Mouse (Mus musculus): ENCODE measurements around the gene Tdrd7. TPM values are rescaled to one million over a fixed set of nuclear protein-coding genes. Genes with fewer than 3 reads are reported as not detected.

Tdrd7 gene
- polyA plus RNA-seq, 1 experiment = 22.2 TPM

DNA sequence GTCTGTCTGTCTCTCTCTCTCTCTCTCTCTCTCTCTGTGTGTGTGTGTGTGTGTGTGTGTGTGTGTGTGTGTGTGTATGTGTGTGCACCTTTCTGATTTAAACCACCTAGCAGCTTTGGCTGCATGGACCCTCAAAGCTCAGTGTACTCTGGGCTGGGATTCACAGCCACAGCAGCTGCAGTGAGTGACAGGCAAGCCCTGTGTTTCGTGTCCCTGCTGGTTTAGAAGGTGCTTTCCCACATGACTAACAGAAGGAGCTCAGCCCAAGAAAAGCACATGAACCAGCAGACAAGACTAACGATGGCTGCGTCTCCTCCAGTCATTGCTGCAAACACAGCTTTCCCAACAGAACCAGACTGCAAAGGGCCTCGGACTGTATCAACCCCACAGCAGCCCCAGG lies 82.8 kb downstream of the Tdrd7 start:
- no peaks in the 10 kb centered on the region for H3K4me1 ChIP-seq (ENCODE audit: control insufficient read depth, insufficient read depth, insufficient read length, low read length)
- no peak overlapping the region for H3K4me3 ChIP-seq (ENCODE audit: insufficient read depth, low read depth, low read length)
- no peak overlapping the region for H3K27ac ChIP-seq (replicated peaks; ENCODE audit: low read depth, low read length)

DNA sequence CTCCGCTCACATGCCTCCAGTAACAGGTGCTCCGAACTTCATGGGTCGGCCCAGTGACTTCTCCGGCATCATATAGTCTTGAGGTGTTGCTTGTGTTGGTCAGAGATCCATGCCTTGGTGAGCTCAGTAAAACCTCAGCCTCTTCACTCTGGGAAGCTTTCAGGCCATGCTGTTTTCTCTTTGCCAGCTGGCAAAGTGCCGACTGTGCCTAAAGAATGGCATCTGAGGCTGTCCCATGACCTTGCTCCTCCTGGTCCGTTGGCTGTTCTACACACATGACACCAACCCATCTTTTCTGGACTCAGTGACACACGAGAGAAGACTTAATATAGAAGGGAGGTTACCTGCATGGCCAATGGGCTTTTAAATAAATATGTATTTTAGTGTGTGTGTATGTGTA lies 83.3 kb downstream of the Tdrd7 start:
- no peaks in the 10 kb centered on the region for H3K4me1 ChIP-seq (ENCODE audit: control insufficient read depth, insufficient read depth, insufficient read length, low read length)

DNA sequence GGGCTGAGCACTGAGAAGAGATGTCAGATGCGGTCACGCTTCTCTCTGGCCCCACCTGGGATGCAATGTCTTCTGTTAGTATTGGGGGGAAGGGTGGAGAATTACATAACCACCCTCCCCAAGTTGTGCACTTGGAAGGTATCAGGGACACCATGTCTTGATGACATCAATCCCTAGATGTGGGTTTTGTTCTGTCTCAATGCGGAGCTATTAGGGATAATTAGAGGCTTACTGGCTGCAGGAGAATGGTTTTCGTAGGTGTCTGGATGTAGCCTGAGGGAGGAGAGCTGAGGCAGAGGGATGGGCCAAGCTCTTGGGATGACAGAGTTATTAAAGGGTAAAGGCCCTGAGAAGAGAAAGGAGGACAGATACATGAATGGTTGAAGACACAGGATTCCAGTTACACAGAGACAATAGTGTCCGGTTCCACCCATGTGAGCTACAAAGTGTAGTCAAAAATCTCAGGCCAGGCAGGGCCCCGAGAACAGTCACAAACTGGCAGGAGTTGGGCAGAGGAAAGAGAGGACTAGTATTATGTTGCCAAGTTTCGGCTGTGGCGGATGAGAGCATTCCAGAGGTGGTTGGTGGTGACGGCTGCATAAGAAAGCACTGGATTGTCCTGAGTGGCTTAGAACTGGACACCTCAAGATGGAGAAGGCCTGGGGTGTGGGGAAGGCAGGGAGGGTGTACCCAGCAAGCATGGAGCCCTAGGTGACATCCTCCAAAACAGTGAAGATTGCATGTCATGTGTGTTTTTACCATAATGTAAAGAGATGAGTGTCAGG lies 88.4 kb downstream of the Tdrd7 start:
- H3K27ac ChIP-seq (replicated peaks; ENCODE audit: low read depth, low read length) = no peak overlapping the region
- no peaks in the 10 kb centered on the region for H3K4me1 ChIP-seq (ENCODE audit: control insufficient read depth, insufficient read depth, insufficient read length, low read length)
- no peak overlapping the region for H3K4me3 ChIP-seq (ENCODE audit: insufficient read depth, low read depth, low read length)

More for the DNA sequence above, 83.3 kb downstream of the Tdrd7 start:
- Histone ChIP-seq H3K27ac (replicated peaks; ENCODE audit: low read depth, low read length) (no peak overlapping the region), H3K4me3 (ENCODE audit: insufficient read depth, low read depth, low read length) (no peak overlapping the region)

DNA sequence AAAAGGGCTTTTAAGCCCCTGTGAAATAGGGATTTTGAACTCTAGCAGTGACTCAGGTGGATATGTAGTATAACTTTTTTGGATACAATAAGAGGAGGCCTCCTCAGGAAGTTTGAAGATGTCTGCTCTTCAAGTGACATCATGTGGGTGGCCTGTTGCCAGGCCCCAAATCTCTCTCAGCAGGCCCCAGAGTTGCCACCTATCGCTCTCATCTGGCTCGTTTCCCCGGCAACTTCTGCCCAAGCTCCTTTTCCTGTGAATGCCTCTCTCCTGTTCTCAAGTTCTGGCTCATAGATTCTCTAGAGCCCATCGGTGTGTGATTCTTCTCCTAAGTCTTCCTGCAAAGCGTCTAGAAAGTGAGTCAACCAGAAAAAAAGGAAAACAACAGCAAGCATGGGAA lies 91.0 kb downstream of the Tdrd7 start:
- H3K27ac ChIP-seq (replicated peaks; ENCODE audit: low read depth, low read length) = no peak overlapping the region
- H3K4me1 ChIP-seq (ENCODE audit: control insufficient read depth, insufficient read depth, insufficient read length, low read length) = no peaks in the 10 kb centered on the region
- no peak overlapping the region for H3K4me3 ChIP-seq (ENCODE audit: insufficient read depth, low read depth, low read length)

DNA sequence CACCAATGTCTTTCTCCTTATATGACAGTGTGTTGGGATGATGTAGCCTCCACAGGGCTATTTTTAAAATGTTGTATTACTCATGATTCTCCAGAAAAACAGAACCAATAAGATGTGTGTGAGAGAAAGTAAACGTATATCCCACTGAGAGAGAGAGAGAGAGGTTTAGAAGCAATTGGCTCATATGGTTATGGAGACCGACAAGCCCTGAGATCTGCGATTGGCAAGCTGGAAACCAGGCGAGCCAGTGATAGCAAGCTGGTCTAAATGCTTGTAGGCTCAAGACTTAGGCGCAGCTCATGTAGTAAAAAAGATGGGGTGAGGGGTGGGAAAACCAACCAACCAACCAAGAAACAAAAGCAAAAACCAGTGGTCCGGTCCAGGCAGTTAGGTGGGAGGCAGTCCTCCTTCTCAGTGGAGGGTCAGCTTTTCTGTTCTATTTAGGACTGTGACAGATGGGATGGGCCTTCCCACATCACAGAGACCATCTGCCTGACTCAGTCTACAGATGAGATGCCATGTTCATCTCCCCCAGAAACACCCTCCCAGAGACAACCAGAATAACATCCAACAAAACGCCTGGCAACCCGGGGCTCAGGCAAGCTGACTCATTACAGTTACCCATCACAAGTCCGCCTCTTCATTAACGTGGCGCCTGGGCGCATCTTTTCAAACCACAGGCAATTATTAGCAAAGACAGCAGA lies 96.3 kb downstream of the Tdrd7 start:
- Histone ChIP-seq H3K4me1 (ENCODE audit: control insufficient read depth, insufficient read depth, insufficient read length, low read length) (no peaks in the 10 kb centered on the region; the same call in 1 of the 2 replicates), H3K4me3 (ENCODE audit: insufficient read depth, low read depth, low read length) (no peak overlapping the region), H3K27ac (replicated peaks; ENCODE audit: low read depth, low read length) (no peak overlapping the region)

DNA sequence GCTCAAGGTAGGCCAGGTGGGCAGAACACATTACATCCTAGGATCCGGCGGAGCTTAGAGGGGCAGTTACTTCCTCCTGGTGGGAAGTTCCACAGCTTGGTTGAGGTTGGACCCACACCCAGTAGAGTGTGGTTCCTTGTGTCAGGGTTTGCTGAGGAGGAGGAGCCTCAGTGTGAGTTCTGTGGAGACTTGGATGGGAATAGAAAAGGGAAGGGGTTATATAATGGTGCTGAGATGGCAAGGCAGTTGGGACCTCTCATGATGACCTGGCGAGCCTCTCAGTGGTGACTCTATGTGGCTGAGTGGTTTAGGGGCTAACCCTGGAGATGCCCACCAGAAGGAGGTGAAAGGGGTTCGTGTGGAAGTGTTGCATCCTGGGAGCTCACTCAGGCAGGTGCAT lies 98.7 kb downstream of the Tdrd7 start:
- no peak overlapping the region for H3K27ac ChIP-seq (replicated peaks; ENCODE audit: low read depth, low read length)
- no peak overlapping the region for H3K4me3 ChIP-seq (ENCODE audit: insufficient read depth, low read depth, low read length)
- H3K4me1 ChIP-seq (ENCODE audit: control insufficient read depth, insufficient read depth, insufficient read length, low read length) = no peaks in the 10 kb centered on the region; the same call in 1 of the 2 replicates

DNA sequence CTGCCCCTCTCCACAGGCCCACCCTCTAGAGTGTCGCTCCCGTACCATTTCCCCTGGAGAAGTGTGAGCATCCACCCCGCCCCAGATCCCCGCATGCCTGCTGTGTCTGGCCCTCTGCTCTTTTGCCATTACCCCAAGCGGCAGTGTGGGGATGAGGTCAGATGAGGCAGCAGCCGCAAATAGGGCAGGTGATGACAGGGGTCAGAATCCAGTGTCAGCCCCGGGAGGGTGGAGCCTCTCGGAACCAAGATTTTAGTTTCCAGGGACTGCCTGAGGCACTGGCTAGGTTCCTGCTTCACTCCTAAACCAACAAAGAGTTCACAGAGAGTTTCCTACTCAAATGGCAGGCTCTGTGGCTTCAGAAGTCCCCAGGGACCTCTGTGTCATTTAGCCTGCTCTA lies 99.1 kb downstream of the Tdrd7 start:
- Histone ChIP-seq H3K4me1 (ENCODE audit: control insufficient read depth, insufficient read depth, insufficient read length, low read length) (no peaks in the 10 kb centered on the region; the same call in 1 of the 2 replicates), H3K27ac (replicated peaks; ENCODE audit: low read depth, low read length) (no peak overlapping the region), H3K4me3 (ENCODE audit: insufficient read depth, low read depth, low read length) (no peak overlapping the region)

DNA sequence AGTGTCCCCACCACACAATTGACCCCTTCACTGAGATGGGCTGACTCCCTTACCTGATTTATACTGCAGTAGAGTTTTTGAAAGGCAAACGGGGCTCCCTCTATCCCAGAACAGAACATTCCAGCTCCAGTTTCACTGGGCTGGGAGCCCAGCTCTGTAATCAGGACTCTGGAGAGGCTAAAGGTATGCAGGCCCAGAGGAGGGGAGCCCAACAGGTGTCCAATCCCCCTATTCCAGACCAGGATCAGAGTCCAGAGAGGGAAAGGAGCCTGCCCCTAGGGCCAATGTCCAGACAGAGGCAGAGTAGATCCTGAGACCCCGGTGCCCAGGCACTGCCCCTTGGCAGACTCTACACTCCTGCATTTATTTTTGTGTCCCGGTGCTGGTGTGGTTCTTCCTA lies 99.8 kb downstream of the Tdrd7 start:
- Histone ChIP-seq H3K4me1 (ENCODE audit: control insufficient read depth, insufficient read depth, insufficient read length, low read length) (no peaks in the 10 kb centered on the region; the same call in 1 of the 2 replicates), H3K4me3 (ENCODE audit: insufficient read depth, low read depth, low read length) (no peak overlapping the region), H3K27ac (replicated peaks; ENCODE audit: low read depth, low read length) (no peak overlapping the region)

DNA sequence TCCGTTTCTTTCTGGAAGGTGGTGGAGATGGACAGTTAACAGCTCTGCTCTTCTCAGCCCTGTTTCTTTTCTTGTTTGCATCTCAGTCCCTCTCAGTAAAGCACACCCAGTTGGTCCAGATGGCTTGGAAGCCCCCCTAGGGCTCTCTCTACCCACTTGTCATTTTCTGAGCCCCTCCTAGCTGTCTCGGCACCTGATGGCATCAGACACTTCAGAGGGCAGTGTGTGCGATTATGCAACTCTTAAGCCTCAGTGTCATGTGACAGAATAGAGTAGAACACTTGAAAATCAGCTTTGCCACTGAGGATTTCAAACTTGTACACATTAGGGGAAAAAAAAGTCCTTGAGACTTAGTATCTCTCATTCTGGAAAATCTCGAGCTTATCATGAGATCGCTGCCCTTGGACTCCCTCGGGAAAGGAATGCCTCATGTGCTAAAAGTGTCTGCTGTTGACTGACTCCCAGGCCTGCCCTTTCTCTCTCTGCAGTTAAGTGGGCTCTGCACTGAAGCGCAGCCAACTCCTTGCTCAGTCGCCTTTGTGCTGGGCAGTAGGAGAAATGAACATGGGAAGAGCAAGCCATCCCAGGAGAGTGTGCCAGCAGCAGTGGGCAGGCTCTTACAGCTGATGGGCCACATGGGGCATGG lies 100.7 kb downstream of the Tdrd7 start:
- H3K4me3 ChIP-seq (ENCODE audit: insufficient read depth, low read depth, low read length) = no peak overlapping the region
- H3K27ac ChIP-seq (replicated peaks; ENCODE audit: low read depth, low read length) = no peak overlapping the region
- no peaks in the 10 kb centered on the region; the same call in 1 of the 2 replicates for H3K4me1 ChIP-seq (ENCODE audit: control insufficient read depth, insufficient read depth, insufficient read length, low read length)

DNA sequence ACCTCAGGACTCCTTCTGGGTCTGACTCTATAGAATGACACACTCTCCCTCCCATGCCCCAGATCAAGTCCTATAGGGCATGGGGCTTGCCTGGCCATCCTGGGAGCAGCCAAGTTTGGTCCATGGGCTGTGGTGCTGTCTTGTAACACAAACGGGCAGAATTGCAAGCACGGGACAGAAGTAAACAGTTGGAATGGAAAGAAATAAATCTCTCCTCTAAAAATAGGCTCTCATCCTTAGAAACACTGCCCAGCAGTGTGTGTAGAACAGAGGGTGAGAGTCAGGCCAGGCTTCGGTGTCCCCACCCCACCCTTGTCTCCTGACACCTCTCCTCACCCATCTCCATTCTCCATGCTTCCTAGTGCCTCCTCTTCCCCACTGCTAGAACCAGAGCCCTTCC lies 102.9 kb downstream of the Tdrd7 start:
- H3K27ac ChIP-seq (replicated peaks; ENCODE audit: low read depth, low read length) = no peak overlapping the region
- no peaks in the 10 kb centered on the region; the same call in 1 of the 2 replicates for H3K4me1 ChIP-seq (ENCODE audit: control insufficient read depth, insufficient read depth, insufficient read length, low read length)
- H3K4me3 ChIP-seq (ENCODE audit: insufficient read depth, low read depth, low read length) = no peak overlapping the region

DNA sequence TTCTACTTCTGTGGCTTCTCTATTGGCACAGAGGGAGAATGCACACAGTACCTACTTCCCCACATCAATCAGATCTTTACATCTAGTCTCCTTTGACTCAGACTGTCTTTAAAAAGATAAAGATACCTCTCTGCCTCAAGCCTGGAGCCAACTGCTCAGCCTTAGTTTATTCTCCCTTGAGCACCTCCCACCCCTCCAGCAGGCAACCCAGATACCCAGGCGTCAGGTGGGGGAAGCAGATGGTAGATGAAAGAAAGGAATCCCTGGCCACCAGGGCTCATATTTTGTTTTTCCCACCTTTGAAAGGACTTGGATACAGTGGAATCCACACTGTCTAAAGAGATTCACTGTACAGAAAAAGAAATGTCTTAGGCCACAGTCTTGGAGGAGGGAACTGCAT lies 103.4 kb downstream of the Tdrd7 start:
- Histone ChIP-seq H3K4me3 (ENCODE audit: insufficient read depth, low read depth, low read length) (no peak overlapping the region), H3K27ac (replicated peaks; ENCODE audit: low read depth, low read length) (no peak overlapping the region), H3K4me1 (ENCODE audit: control insufficient read depth, insufficient read depth, insufficient read length, low read length) (no peaks in the 10 kb centered on the region; the same call in 1 of the 2 replicates)

DNA sequence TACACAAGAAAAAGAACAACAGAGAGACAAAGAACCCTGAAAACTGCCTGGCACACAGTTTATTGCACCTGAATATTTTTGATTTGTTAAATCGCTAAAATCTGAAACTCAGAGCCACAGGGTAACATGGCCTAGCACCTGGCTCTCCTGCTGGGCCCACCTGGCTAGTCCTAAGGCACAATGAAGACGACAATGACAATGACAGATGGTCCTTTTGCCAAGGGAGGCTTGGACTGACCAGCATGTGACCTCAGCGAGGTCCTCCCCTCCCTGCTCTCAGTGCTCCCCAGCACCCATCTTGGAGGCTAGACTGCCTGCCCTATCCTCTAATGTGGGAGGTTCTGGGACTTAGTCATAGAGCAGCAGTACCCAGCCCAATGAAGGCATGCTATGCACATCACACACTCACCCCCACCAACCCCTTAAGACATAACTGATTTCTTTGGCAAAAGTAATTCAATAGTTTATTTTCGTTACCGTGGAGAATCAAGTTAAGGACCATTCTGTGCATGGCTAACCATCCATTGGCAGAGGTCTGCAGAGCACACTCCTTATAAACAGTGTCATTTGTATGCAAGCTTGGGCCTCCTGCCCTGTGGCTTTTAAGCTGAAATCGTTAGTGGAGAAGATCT lies 104.8 kb downstream of the Tdrd7 start:
- H3K27ac ChIP-seq (replicated peaks; ENCODE audit: low read depth, low read length) = no peak overlapping the region
- no peaks in the 10 kb centered on the region; the same call in 1 of the 2 replicates for H3K4me1 ChIP-seq (ENCODE audit: control insufficient read depth, insufficient read depth, insufficient read length, low read length)
- H3K4me3 ChIP-seq (ENCODE audit: insufficient read depth, low read depth, low read length) = no peak overlapping the region

DNA sequence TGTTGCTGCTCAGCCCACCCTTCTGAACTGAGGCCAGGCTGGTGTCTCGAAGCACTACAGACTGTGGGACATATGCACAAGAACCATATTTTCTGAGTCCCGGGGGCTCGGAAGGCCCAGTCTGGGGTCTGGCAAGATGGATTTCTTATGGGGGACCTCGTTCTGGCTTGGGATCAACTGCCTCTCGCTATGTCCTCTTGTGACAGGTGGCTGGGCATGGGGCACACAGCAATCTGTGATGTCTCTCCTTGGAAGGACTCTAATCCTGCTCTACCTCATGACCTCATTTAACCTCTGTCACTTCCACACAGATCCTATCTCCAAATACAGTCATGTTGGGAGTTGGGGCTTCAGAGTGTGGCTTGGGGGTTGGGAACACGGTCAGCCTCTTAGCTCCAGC lies 107.5 kb downstream of the Tdrd7 start:
- Histone ChIP-seq H3K27ac (replicated peaks; ENCODE audit: low read depth, low read length) (no peak overlapping the region), H3K4me1 (ENCODE audit: control insufficient read depth, insufficient read depth, insufficient read length, low read length) (no peaks in the 10 kb centered on the region), H3K4me3 (ENCODE audit: insufficient read depth, low read depth, low read length) (no peak overlapping the region)

DNA sequence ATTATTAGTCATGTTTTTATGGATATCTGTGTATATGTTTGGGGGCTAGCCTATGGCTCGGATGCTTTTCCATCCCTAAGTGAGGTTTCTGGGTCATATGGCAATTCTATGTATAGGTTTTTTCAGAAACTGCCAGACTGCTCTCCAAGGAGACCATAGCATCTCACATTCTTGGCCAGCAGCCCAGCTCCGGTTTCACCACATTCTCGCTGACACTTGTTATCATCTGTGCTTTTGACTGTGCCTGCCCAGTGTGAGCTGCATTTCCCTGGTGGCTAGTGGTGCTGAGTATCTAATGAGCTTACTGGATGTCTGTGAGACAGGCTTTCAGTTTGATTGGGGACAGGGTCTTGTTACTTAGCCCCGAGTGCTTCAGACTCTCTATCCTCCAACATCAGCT lies 108.6 kb downstream of the Tdrd7 start:
- Histone ChIP-seq H3K4me1 (ENCODE audit: control insufficient read depth, insufficient read depth, insufficient read length, low read length) (no peaks in the 10 kb centered on the region), H3K27ac (replicated peaks; ENCODE audit: low read depth, low read length) (no peak overlapping the region), H3K4me3 (ENCODE audit: insufficient read depth, low read depth, low read length) (no peak overlapping the region)

DNA sequence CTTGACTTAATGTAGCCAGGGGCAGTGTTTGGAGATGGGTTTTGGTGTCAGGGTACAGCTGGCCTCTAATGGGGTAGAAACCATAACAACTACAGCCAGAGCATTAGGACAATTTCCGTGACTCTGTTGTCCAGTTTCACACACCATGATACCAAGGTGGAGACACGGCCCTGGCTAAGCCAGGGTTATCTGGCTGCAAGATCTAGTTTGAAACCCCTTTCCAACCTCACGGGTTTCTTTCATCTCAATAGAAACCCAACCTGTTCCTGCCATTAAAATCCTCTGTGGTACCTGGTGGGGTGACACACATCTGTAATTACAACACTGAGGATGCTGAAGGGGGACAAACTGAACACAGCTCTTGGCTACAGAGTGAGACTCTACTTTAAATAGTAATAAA lies 110.5 kb downstream of the Tdrd7 start:
- Histone ChIP-seq H3K27ac (replicated peaks; ENCODE audit: low read depth, low read length) (no peak overlapping the region), H3K4me1 (ENCODE audit: control insufficient read depth, insufficient read depth, insufficient read length, low read length) (no peaks in the 10 kb centered on the region), H3K4me3 (ENCODE audit: insufficient read depth, low read depth, low read length) (no peak overlapping the region)
